Mouse (Mus musculus) retina, adult 2 months (tissue): ENCODE measurements at regions not wholly inside any gene's neighbourhood (a gene's known extent, or its start where the extent isn't known, plus 50 kb on each side); places are given as distances from the start of the nearest gene placed in this dataset.

Experiments used
- DNase-seq: peaks from one replicate; pipeline ENCODE4 v3.0.0-alpha.2; 2012; ENCODE audit warnings: low read depth, low spot score

- DNase-seq, result no peak
Measured at GRCm38 (mm10) chr6:143536525-143537293, 369.7 kb downstream of the Etnk1 start.

- no peak for DNase-seq
Measured at GRCm38 (mm10) chr6:143547406-143547903, 380.4 kb downstream of the Etnk1 start.

GRCm38 (mm10) chr6:143554946-143555345 lies 387.9 kb downstream of the Etnk1 start:
- no peak for DNase-seq

GRCm38 (mm10) chr6:143558046-143558884 lies 391.2 kb downstream of the Etnk1 start:
- DNase-seq, result no peak

- DNase-seq, result no peak
Measured at GRCm38 (mm10) chr6:143559316-143559715, 392.3 kb downstream of the Etnk1 start.

- no peak for DNase-seq
Measured at GRCm38 (mm10) chr6:143561316-143562088, 394.5 kb downstream of the Etnk1 start.

- no peak for DNase-seq
Measured at GRCm38 (mm10) chr6:143571356-143572115, 404.5 kb downstream of the Etnk1 start.

GRCm38 (mm10) chr6:143579223-143579622 lies 412.2 kb downstream of the Etnk1 start:
- no peak for DNase-seq

- no peak for DNase-seq
Measured at GRCm38 (mm10) chr6:143589666-143590065, 422.6 kb downstream of the Etnk1 start.

GRCm38 (mm10) chr6:143590231-143590630 lies 423.2 kb downstream of the Etnk1 start:
- no peak for DNase-seq

- no peak for DNase-seq
Measured at GRCm38 (mm10) chr6:143592490-143592889, 425.5 kb downstream of the Etnk1 start.

GRCm38 (mm10) chr6:143595486-143595885 lies 428.5 kb downstream of the Etnk1 start:
- no peak for DNase-seq

GRCm38 (mm10) chr6:143597414-143597813 lies 430.4 kb downstream of the Etnk1 start:
- no peak for DNase-seq

GRCm38 (mm10) chr6:143598916-143599315 lies 431.9 kb downstream of the Etnk1 start:
- DNase-seq, result no peak

GRCm38 (mm10) chr6:143609100-143609499 lies 442.1 kb downstream of the Etnk1 start:
- DNase-seq, result no peak

- no peak for DNase-seq
Measured at GRCm38 (mm10) chr6:143612966-143613365, 445.9 kb downstream of the Etnk1 start.

- no peak for DNase-seq
Measured at GRCm38 (mm10) chr6:143614431-143614987, 447.5 kb downstream of the Etnk1 start.

GRCm38 (mm10) chr6:143615361-143615760 lies 448.3 kb downstream of the Etnk1 start:
- DNase-seq, result no peak

GRCm38 (mm10) chr6:143616386-143616785 lies 449.4 kb downstream of the Etnk1 start:
- no peak for DNase-seq

- DNase-seq, result no peak
Measured at GRCm38 (mm10) chr6:143618558-143618957, 451.5 kb downstream of the Etnk1 start.

GRCm38 (mm10) chr6:143620583-143620982 lies 453.6 kb downstream of the Etnk1 start:
- no peak for DNase-seq
